Mouse (Mus musculus) midbrain, embryonic 13.5 days (tissue): ENCODE measurements around the gene Usp46. TPM values are rescaled to one million over a fixed set of nuclear protein-coding genes. Genes with fewer than 3 reads are reported as not detected.
"Not testable (repeated sequence)": the region's sequence is repeated elsewhere in the genome, so short reads cannot be mapped to it uniquely, and the experiment has no call there.

Experiments used
- ATAC-seq: fragments of 200-750 bp; cut with Nextera tagmentation; 2 replicates; pipeline ENCODE4 v1.8.0; 2017; ENCODE audit warnings: mild to moderate bottlenecking, moderate TSS enrichment, moderate library complexity
- H3K27ac ChIP-seq: fragments of 300-500 bp; sonication (generic); 2 replicates; pipeline ENCODE4 v1.5.1; 2015; ENCODE audit warnings: inconsistent platforms, mild to moderate bottlenecking, moderate library complexity
- H3K27me3 ChIP-seq: fragments of 300-500 bp; sonication (generic); 2 replicates; pipeline ENCODE4 v1.6.1; 2015; ENCODE audit warnings: mild to moderate bottlenecking, inconsistent platforms
- H3K36me3 ChIP-seq: fragments of 300-500 bp; sonication (generic); 2 replicates; pipeline ENCODE4 v1.6.1; 2015; ENCODE audit warnings: mild to moderate bottlenecking, inconsistent platforms
- H3K4me1 ChIP-seq: fragments of 300-500 bp; sonication (generic); replicated peaks from 2 replicates; pipeline ENCODE4 v1.6.1; 2015; ENCODE audit warnings: inconsistent platforms
- H3K4me2 ChIP-seq: fragments of 300-500 bp; sonication (generic); replicated peaks from 2 replicates; pipeline ENCODE4 v1.6.1; 2015; ENCODE audit warnings: moderate library complexity, mild to moderate bottlenecking, inconsistent platforms
- H3K4me3 ChIP-seq: fragments of 300-500 bp; sonication (generic); replicated peaks from 2 replicates; pipeline ENCODE4 v1.5.1; 2015; ENCODE audit warnings: mild to moderate bottlenecking, inconsistent platforms
- H3K9ac ChIP-seq: fragments of 300-500 bp; sonication (generic); replicated peaks from 2 replicates; pipeline ENCODE4 v1.6.1; 2015; ENCODE audit warnings: mild to moderate bottlenecking, inconsistent platforms
- H3K9me3 ChIP-seq: fragments of 300-500 bp; sonication (generic); 2 replicates; pipeline ENCODE4 v1.6.1; 2016; ENCODE audit warnings: mild to moderate bottlenecking, inconsistent platforms
- WGBS: fragments of 180-500 bp; shearing (Covaris S2); methylation state at CpG from one replicate; pipeline ENCODE4 v1.1.7; 2015; 5-methylcytosine and 5-hydroxymethylcytosine counted together
- polyA plus RNA-seq: library from polyadenylated mRNA; unstranded; fragments of >200 nt; fragmentation: Nextera tagmentation; extraction: Ambion mirVana; gene quantifications from 2 replicates; pipeline ENCODE4 v1.2.1, GENCODE M21; 2015

Gene Usp46
- polyA plus RNA-seq, 1 experiment from 2014 or later: 23.9 TPM

DNA sequence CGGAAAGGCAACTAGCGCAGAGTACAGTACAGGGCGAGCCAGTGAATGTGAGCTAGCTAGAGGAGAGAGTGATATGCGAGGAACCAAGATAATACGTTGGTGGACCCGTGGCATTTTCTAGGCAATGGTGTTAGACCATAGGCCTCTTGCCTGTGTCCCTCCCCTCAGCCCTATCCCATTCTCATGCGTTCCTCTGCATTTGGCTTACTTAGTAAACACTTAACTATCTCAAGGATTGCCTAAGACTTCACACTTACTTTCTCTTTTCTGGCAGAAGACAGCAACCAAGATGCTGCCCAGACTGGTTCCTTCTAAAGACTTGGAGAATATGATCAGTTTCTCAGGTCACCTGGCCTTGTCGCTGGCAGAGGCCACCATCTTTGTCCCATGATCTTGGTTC lies 98.9 kb downstream of the Usp46 start:
- WGBS: 90% methylated on average over 8 of the region's 8 CpGs
- H3K36me3 ChIP-seq: no peaks in the 10 kb centered on the region

DNA sequence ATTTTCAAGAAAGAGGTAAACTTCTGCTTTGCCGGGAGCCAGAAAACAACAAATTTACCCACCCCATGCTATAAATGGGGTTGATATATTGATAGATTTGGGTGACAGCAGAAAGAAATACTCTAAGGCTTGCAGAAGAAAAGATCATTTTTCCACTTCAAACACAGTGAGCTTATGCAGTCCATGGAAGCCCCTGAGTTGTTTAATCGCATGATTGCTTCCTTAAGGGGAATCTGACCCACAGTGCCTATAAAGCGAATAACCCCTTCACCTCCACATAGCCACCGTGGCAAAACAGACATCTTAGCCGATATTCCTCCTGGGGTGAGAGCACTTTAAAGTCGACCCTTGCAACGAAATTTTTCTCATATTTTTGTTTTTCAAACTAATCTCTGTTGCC lies 108.5 kb downstream of the Usp46 start:
- H3K4me2 ChIP-seq: no peak overlapping the region
- 67% methylated on average over 7 of the region's 7 CpGs for WGBS
- H3K27me3 ChIP-seq: no peaks in the 10 kb centered on the region
- ATAC-seq: no peak
- no peaks in the 10 kb centered on the region for H3K9me3 ChIP-seq
- H3K36me3 ChIP-seq: no peaks in the 10 kb centered on the region
- no peak overlapping the region for H3K4me3 ChIP-seq
- no peak overlapping the region for H3K27ac ChIP-seq
- no peak overlapping the region for H3K9ac ChIP-seq
- H3K4me1 ChIP-seq: no peaks in the 10 kb centered on the region

More for the DNA sequence above, 98.9 kb downstream of the Usp46 start:
- Histone ChIP-seq H3K4me2 (no peak overlapping the region), H3K4me1 (no peaks in the 10 kb centered on the region; the same call in 1 of the 2 replicates), H3K9me3 (no peaks in the 10 kb centered on the region), H3K27ac (no peak overlapping the region), H3K9ac (no peak overlapping the region), H3K27me3 (no peaks in the 10 kb centered on the region), H3K4me3 (no peak overlapping the region)
- ATAC-seq: no peak

DNA sequence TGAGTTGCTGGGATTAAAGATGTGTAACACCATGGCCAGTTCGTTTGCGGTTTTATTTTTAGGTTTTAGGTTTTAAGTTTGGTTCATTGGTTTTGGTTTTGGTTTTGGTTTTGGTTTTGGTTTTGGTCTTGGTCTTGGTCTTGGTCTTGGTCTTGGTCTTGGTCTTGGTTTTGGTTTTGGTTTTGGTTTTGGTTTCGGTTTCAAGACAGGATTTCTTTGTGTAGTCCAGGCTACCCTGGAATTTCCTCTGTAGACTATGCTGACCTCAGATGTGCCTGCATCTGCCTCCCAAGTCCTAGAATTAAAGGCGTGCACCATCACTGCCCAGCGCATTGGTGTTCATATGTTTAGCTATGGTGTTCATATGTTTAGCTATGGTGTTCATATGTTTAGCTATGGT lies 109.6 kb downstream of the Usp46 start:
- not testable (repeated sequence) for H3K4me3 ChIP-seq, H3K9ac ChIP-seq, H3K4me1 ChIP-seq, H3K27ac ChIP-seq, H3K9me3 ChIP-seq, H3K4me2 ChIP-seq, H3K36me3 ChIP-seq, H3K27me3 ChIP-seq, ATAC-seq
- 96% methylated on average over 5 of the region's 5 CpGs for WGBS

DNA sequence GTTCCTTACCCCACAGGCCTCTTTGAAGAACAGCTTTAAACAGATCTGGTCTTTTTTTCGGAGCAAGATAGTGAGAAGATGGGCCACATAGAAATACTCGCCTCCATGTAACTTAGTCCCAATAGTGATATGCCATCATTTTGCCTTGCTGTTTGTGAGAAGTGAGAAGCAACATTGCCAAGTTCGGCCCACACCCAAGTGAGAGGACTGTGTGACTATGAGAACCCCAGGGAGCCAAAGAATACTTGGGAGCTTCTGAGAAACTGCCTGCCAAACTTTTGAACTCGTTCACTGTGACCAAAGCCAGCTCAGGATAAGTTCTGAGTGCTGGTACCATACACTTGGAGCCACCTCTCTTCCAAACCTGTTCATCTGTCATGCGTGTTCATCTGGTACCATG lies 110.1 kb downstream of the Usp46 start:
- Histone ChIP-seq H3K36me3 (no peaks in the 10 kb centered on the region), H3K27ac (no peak overlapping the region), H3K27me3 (no peaks in the 10 kb centered on the region), H3K4me2 (no peak overlapping the region), H3K4me3 (no peak overlapping the region), H3K9me3 (no peaks in the 10 kb centered on the region), H3K9ac (no peak overlapping the region), H3K4me1 (no peaks in the 10 kb centered on the region)
- ATAC-seq: no peak
- WGBS: 91% methylated on average over 5 of the region's 5 CpGs

- WGBS: 91% methylated on average over 3 of the region's 3 CpGs
- Histone ChIP-seq H3K4me3 (no peak overlapping the region), H3K4me1 (peaks cover 11% of the 10 kb centered on the region), H3K27me3 (no peaks in the 10 kb centered on the region), H3K36me3 (no peaks in the 10 kb centered on the region), H3K27ac (no peak overlapping the region), H3K4me2 (no peak overlapping the region), H3K9me3 (no peaks in the 10 kb centered on the region), H3K9ac (no peak overlapping the region)
- no peak for ATAC-seq
Measured at GRCm38 (mm10) chr5:73955691-73956090, 112.5 kb downstream of the Usp46 start.

- H3K9ac ChIP-seq: no peak overlapping the region
- no peak overlapping the region for H3K4me3 ChIP-seq
- H3K27ac ChIP-seq: no peak overlapping the region
- no peaks in the 10 kb centered on the region for H3K9me3 ChIP-seq
- 96% methylated on average over 4 of the region's 4 CpGs for WGBS
- H3K27me3 ChIP-seq: no peaks in the 10 kb centered on the region
- H3K4me2 ChIP-seq: no peak overlapping the region
- no peaks in the 10 kb centered on the region for H3K36me3 ChIP-seq
- no peak for ATAC-seq
- peaks cover 12% of the 10 kb centered on the region for H3K4me1 ChIP-seq
Measured at GRCm38 (mm10) chr5:73955005-73955404, 113.2 kb downstream of the Usp46 start.

- peaks cover 12% of the 10 kb centered on the region for H3K4me1 ChIP-seq
- 0 out of 2 replicates have a peak, but pooled peaks cover 5% of the 10 kb centered on the region for H3K9me3 ChIP-seq
- WGBS: 88% methylated on average over 3 of the region's 3 CpGs
- no peaks in the 10 kb centered on the region for H3K36me3 ChIP-seq
- no peak overlapping the region for H3K27ac ChIP-seq
- no peak overlapping the region for H3K9ac ChIP-seq
- H3K27me3 ChIP-seq: no peaks in the 10 kb centered on the region
- ATAC-seq: no peak
- no peak overlapping the region for H3K4me3 ChIP-seq
- no peak overlapping the region for H3K4me2 ChIP-seq
Measured at GRCm38 (mm10) chr5:73953066-73953614, 115.1 kb downstream of the Usp46 start.

DNA sequence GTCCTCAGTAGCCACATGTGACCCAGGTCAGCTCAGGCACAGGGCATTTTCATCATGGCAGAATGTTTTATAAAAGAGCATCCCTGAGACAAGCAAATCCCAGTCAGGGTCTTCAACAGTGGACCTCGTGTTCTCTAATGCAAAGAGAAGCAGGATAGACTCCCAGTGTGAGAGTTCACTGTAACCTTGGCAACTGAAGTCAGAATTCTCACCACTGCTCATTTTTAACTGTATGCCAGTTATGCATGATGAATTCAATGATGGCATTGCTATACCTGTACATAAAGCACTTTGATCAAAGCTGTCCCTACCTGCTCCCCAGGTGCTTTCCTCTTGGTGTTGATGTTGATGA lies 116.6 kb downstream of the Usp46 start:
- H3K4me3 ChIP-seq: no peak overlapping the region
- 0 out of 2 replicates have a peak, but pooled peaks cover 5% of the 10 kb centered on the region for H3K9me3 ChIP-seq
- no peaks in the 10 kb centered on the region for H3K36me3 ChIP-seq
- no peak overlapping the region for H3K27ac ChIP-seq
- no peak for ATAC-seq
- no peaks in the 10 kb centered on the region for H3K27me3 ChIP-seq
- no peak overlapping the region for H3K9ac ChIP-seq
- H3K4me1 ChIP-seq: peaks cover 12% of the 10 kb centered on the region
- WGBS: 56% methylated on average over 1 of the region's 1 CpGs
- no peak overlapping the region for H3K4me2 ChIP-seq

DNA sequence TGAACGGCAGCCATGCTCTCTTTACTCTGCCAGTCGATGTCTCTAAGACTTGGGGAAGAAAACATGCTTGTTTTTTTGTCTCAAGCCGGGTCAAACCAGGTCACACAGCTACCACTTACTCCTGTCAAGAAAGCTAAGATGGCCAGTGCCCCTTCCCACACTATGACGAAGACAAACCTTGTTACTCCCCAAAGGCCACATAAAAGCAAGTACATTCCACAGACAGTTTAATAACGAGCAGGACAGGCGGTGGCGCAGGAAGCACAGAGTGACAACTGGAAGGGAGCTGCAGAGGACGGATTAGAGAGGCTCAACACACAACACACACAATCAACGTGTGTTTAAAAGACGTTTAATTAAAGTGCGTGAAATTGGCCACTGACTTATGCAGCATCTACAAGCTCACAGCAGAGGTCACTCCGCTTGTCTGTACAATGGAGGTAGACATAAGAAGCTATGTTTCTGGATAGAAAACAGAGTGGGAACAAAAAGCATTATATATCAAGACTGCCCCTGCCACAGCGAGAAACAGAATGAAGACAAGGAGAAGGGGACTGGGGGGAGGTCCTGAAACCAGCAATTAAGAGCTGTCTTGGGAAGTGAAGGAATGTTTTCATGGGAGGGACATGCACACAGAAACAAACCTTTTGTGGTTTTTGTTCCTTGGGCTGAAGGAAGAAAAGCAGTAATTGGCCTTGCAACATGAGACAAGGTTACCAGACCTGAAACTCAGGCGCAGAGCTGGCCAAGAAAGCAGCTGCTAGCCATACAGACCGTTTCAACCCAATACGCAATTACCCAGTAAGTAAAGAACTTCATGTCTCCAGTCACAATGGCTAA lies 117.2 kb downstream of the Usp46 start:
- H3K4me3 ChIP-seq: no peak overlapping the region
- no peak overlapping the region for H3K9ac ChIP-seq
- no peaks in the 10 kb centered on the region for H3K36me3 ChIP-seq
- H3K4me1 ChIP-seq: peaks cover 12% of the 10 kb centered on the region
- no peak overlapping the region for H3K27ac ChIP-seq
- 0 out of 2 replicates have a peak, but pooled peaks cover 5% of the 10 kb centered on the region for H3K9me3 ChIP-seq
- peak; percentile 58 for ATAC-seq
- WGBS: 25% methylated on average over 16 of the region's 16 CpGs
- H3K27me3 ChIP-seq: no peaks in the 10 kb centered on the region
- no peak overlapping the region for H3K4me2 ChIP-seq

Other genes starting within 250 kb of the Usp46 start
- 11.0 and 11.7 TPM in 2 replicates for gene Rasl11b, start 126.9 kb upstream of the Usp46 start, polyA plus RNA-seq